Mouse (Mus musculus) heart, adult 18-20 months (tissue): ENCODE results near the gene Ldlr. TPM values are rescaled to one million over a fixed set of nuclear protein-coding genes. Genes with fewer than 3 reads are reported as not detected.
"Not testable (repeated sequence)": the region's sequence is repeated elsewhere in the genome, so short reads cannot be mapped to it uniquely, and the experiment has no call there.

ENCODE experiments used
- DNase-seq, 2 experiments: peaks; one replicate each; pipeline ENCODE4 v3.0.0; 2021 to 2022; ENCODE audit warnings: mixed read lengths in 1 of 2
- total RNA-seq, 2 experiments: library from RNA; stranded (reverse); gene quantifications; 2 replicates each; pipeline ENCODE4 v1.2.3; 2021

Ldlr gene
- total RNA-seq, 2 experiments from 2014 or later: 1.9 to 2.4 TPM

GRCm38 (mm10) chr9:21754516-21755321, 31.4 kb downstream of the Ldlr start:
- DNase-seq: peak; percentile 36 to 50

GRCm38 (mm10) chr9:21758576-21759529, 35.6 kb downstream of the Ldlr start:
- DNase-seq: no peak

- DNase-seq: no peak
Measured at GRCm38 (mm10) chr9:21759718-21760117, 36.4 kb downstream of the Ldlr start.

GRCm38 (mm10) chr9:21760155-21761088, 37.1 kb downstream of the Ldlr start, which contains the start of gene Spc24:
Gene Spc24, minus strand, starts transcription at chr9:21760303.
- peak; percentile 97 to 98 for DNase-seq

- peak; percentile 61 to 67 for DNase-seq
Measured at GRCm38 (mm10) chr9:21762135-21762534, 38.9 kb downstream of the Ldlr start.

GRCm38 (mm10) chr9:21764084-21764999, 41.1 kb downstream of the Ldlr start:
- DNase-seq: no peak

GRCm38 (mm10) chr9:21767896-21768295, 44.6 kb downstream of the Ldlr start:
- DNase-seq: peak; percentile 86

- DNase-seq: peak; percentile 71 to 73
Measured at GRCm38 (mm10) chr9:21768511-21769411, 45.5 kb downstream of the Ldlr start.

- peak; percentile 71 to 73 for DNase-seq
Measured at GRCm38 (mm10) chr9:21769558-21770183, 46.4 kb downstream of the Ldlr start.

- DNase-seq: not testable (repeated sequence)
Measured at GRCm38 (mm10) chr9:21773396-21773795, 50.1 kb downstream of the Ldlr start.

- DNase-seq: no peak
Measured at GRCm38 (mm10) chr9:21774353-21774752, 51.1 kb downstream of the Ldlr start.

- no peak for DNase-seq
Measured at GRCm38 (mm10) chr9:21777726-21778125, 54.4 kb downstream of the Ldlr start.

- DNase-seq: peak; percentile 60 to 74
Measured at GRCm38 (mm10) chr9:21781657-21782468, 58.6 kb downstream of the Ldlr start.

GRCm38 (mm10) chr9:21784517-21785307, 61.4 kb downstream of the Ldlr start:
- no peak for DNase-seq

- DNase-seq: not testable (repeated sequence)
Measured at GRCm38 (mm10) chr9:21786309-21786708, 63.0 kb downstream of the Ldlr start.

GRCm38 (mm10) chr9:21786906-21787305, 63.6 kb downstream of the Ldlr start:
- DNase-seq: peak; percentile 72 to 86

- no peak for DNase-seq
Measured at GRCm38 (mm10) chr9:21787654-21788053, 64.4 kb downstream of the Ldlr start.
